Mouse (Mus musculus) liver, adult 2 months (tissue): ENCODE results near the gene Foxi3. TPM values are rescaled to one million over a fixed set of nuclear protein-coding genes. Genes with fewer than 3 reads are reported as not detected.

Experiments used
- DNase-seq: peaks from one replicate; pipeline ENCODE4 v3.0.0-alpha.2; 2011; ENCODE audit warnings: low read depth, low spot score; ENCODE audit errors: extremely low read depth
- H3K27ac ChIP-seq: fragments of 200-500 bp; replicated peaks from 2 replicates; pipeline ENCODE4 v1.5.1; 2012; ENCODE audit warnings: low read depth, mild to moderate bottlenecking, control low read depth, inconsistent platforms, low read length; ENCODE audit not compliant: insufficient read depth
- H3K27me3 ChIP-seq: fragments of 200-500 bp; 2 replicates; pipeline ENCODE4 v1.6.1; 2012; ENCODE audit warnings: mild to moderate bottlenecking, moderate library complexity, low read length, inconsistent platforms; ENCODE audit not compliant: control insufficient read depth, insufficient read depth
- H3K36me3 ChIP-seq: fragments of 200-500 bp; 2 replicates; pipeline ENCODE4 v1.6.1; 2012; ENCODE audit warnings: low read length, inconsistent platforms; ENCODE audit not compliant: control insufficient read depth, insufficient read depth
- H3K4me1 ChIP-seq: fragments of 200-500 bp; 2 replicates; pipeline ENCODE4 v1.6.1; 2011; ENCODE audit warnings: low read length; ENCODE audit not compliant: control insufficient read depth, insufficient read depth
- H3K4me3 ChIP-seq: fragments of 200-500 bp; 2 replicates; pipeline ENCODE4 v1.5.1; 2011; ENCODE audit warnings: low read depth, mild to moderate bottlenecking, control low read depth, low read length, moderate library complexity; ENCODE audit not compliant: insufficient read depth
- H3K79me2 ChIP-seq: fragments of 200-500 bp; 2 replicates; pipeline ENCODE4 v1.6.1; 2012; ENCODE audit warnings: inconsistent platforms, mild to moderate bottlenecking, low read length, moderate library complexity; ENCODE audit not compliant: control insufficient read depth, insufficient read depth
- H3K9ac ChIP-seq: fragments of 200-500 bp; 2 replicates; pipeline ENCODE4 v1.6.1; 2012; ENCODE audit warnings: low read depth, mild to moderate bottlenecking, control low read depth, inconsistent platforms, low read length
- CTCF ChIP-seq: fragments of 200-500 bp; IDR thresholded peaks from 2 replicates; pipeline ENCODE4 v1.5.1; 2011; ENCODE audit warnings: low read depth, low read length, control low read depth
- POLR2A ChIP-seq: fragments of 200-500 bp; IDR thresholded peaks from 2 replicates; pipeline ENCODE4 v1.6.1; 2011; ENCODE audit warnings: low read length, control low read depth; ENCODE audit not compliant: insufficient read depth; ENCODE audit errors: extremely low read depth
- WGBS: fragments of 180-500 bp; shearing (Covaris S2); methylation state at CpG from one replicate; pipeline ENCODE4 v1.1.7; 2018; 5-methylcytosine and 5-hydroxymethylcytosine counted together
- polyA plus RNA-seq: library from polyadenylated mRNA; depleted of rRNA; stranded (reverse); fragments of >200 nt; gene quantifications from 2 replicates; pipeline ENCODE4 v1.2.3, GENCODE M21; 2012; rRNA removed
- total RNA-seq: library from RNA; depleted of rRNA; stranded (reverse); fragments of >200 nt; gene quantifications from 2 replicates; pipeline ENCODE4 v1.2.3, GENCODE M21; 2014; rRNA removed

The Foxi3 gene
- total and polyA plus RNA-seq, 2 experiments: not detected

GRCm38 (mm10) chr6:71004161-71004560, 47.8 kb downstream of the Foxi3 start:
- no peaks in the 10 kb centered on the region for H3K27me3 ChIP-seq
- no peaks in the 10 kb centered on the region for H3K79me2 ChIP-seq
- H3K27ac ChIP-seq: no peak overlapping the region
- TF ChIP-seq POLR2A (no peak), CTCF (no peak)
- no peak overlapping the region for H3K4me3 ChIP-seq
- H3K4me1 ChIP-seq: no peaks in the 10 kb centered on the region
- no peaks in the 10 kb centered on the region for H3K36me3 ChIP-seq
- H3K9ac ChIP-seq: no peak overlapping the region
- DNase-seq: no peak
- WGBS: 84% methylated on average over 2 of the region's 2 CpGs

Other genes with a start within 250 kb of the Foxi3 start
- 3.0 and 3.9 TPM in 2 replicates for gene Rpia, start 164.3 kb upstream of the Foxi3 start, total RNA-seq
- 2.0 TPM in 2 replicates for gene Rpia, start 164.3 kb upstream of the Foxi3 start, polyA plus RNA-seq
- gene Eif2ak3, start 112.0 kb upstream of the Foxi3 start, total RNA-seq: 7.9 and 9.9 TPM in 2 replicates
- 5.2 and 7.1 TPM in 2 replicates for gene Eif2ak3, start 112.0 kb upstream of the Foxi3 start, polyA plus RNA-seq
- not detected in 2 replicates for gene Tex37, start 37.6 kb upstream of the Foxi3 start, total RNA-seq
- not detected in 2 replicates for gene Tex37, start 37.6 kb upstream of the Foxi3 start, polyA plus RNA-seq
- 54.5 and 69.7 TPM in 2 replicates for gene Thnsl2, start 187.9 kb downstream of the Foxi3 start, total RNA-seq
- gene Thnsl2, start 187.9 kb downstream of the Foxi3 start, polyA plus RNA-seq: 50.1 and 57.4 TPM in 2 replicates
- 4,448 and 10,515 TPM in 2 replicates for gene Fabp1, start 243.3 kb downstream of the Foxi3 start, total RNA-seq
- 1,879 and 1,952 TPM in 2 replicates for gene Fabp1, start 243.3 kb downstream of the Foxi3 start, polyA plus RNA-seq